Comparison of ENCODE assay signal across 8 mouse cellular contexts in the genomic region with DNA sequence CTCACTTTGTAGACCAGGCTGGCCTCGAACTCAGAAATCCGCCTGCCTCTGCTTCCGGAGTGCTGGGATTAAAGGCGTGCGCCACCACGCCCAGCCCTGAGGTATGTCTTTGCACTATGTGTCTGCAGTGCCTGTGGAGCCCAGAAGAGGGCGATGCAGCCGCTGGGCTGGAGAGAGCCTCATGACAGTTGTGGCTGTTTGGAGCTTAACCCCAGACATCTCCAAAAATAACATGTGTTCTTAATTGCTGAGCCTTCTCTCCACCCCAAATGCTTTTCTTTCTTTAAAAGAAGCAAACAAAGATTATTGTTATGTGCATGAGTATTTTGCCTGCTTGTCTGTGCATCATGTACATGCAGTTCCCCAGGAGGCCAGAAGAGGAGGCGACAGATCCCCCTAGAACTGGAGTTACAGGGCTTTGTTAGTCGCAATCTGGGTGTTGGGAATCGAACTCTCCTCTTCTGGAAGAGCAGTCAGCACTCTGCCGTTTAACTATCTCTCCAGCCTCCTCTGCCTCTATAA. TPM values are rescaled to one million over a fixed set of nuclear protein-coding genes. Genes with fewer than 3 reads are reported as not detected.
A peak's percentile ranks its signal among the peaks of the same experiment; 100 is the strongest.
DNase-seq lines count a peak whose midpoint lies in the region; ATAC-seq and TF ChIP-seq lines count a peak whose summit lies in the region.

No protein-coding gene starts in this region.

- H3K4me2 ChIP-seq in heart, embryonic 16.5 days (ENCODE audit: low read depth, low read length), result peak overlapping the region; percentile 60
- peak overlapping the region; percentile 72 for H3K4me2 ChIP-seq in stomach, embryonic 15.5 days

- H3K36me3 ChIP-seq in MEL (ENCODE audit: control insufficient read depth in 1 of 2, insufficient read depth in 2 of 2, low read length in 2 of 2), result peaks cover 0 to 7% of the 10 kb centered on the region in 2 experiments; a peak in 2 of 4 replicates
- peaks cover 6% of the 10 kb centered on the region; the same call in 1 of the 2 replicates for H3K36me3 ChIP-seq in heart, embryonic 16.5 days (ENCODE audit: control insufficient read depth, insufficient read depth)
- H3K36me3 ChIP-seq in midbrain, embryonic 10.5 days, result peaks cover 35% of the 10 kb centered on the region
- H3K36me3 ChIP-seq in stomach, embryonic 15.5 days, result 0 out of 2 replicates have a peak, but pooled peaks cover 4% of the 10 kb centered on the region

- no peak for TF ChIP-seq POLR2A in MEL (IDR thresholded peaks at IDR 0.05; ENCODE audit: control insufficient read depth in 1 of 2, insufficient read depth in 1 of 2, low read depth in 1 of 2, low read length in 2 of 2, poor library complexity in 1 of 2)

- H3K27me3 ChIP-seq in MEL (ENCODE audit: control insufficient read depth in 1 of 2, insufficient read depth in 2 of 2, low read length in 2 of 2), result no peaks in the 10 kb centered on the region
- no peaks in the 10 kb centered on the region for H3K27me3 ChIP-seq in heart, embryonic 16.5 days (ENCODE audit: control insufficient read depth, insufficient read depth, low read length)
- H3K27me3 ChIP-seq in midbrain, embryonic 10.5 days (ENCODE audit: low read depth, poor library complexity, severe bottlenecking), result no peaks in the 10 kb centered on the region
- no peaks in the 10 kb centered on the region for H3K27me3 ChIP-seq in stomach, embryonic 15.5 days (replicated peaks)

- H3K4me3 ChIP-seq in MEL (ENCODE audit: control insufficient read depth in 1 of 2, insufficient read depth in 1 of 2, low read depth in 2 of 2, low read length in 2 of 2), result peak overlapping the region; percentile 69 to 85
- H3K4me3 ChIP-seq in heart, embryonic 16.5 days (ENCODE audit: low read length), result peak overlapping the region; percentile 78
- peak overlapping the region; percentile 75 for H3K4me3 ChIP-seq in midbrain, embryonic 10.5 days
- peak overlapping the region; percentile 59 for H3K4me3 ChIP-seq in stomach, embryonic 15.5 days (replicated peaks)

- no peaks in the 10 kb centered on the region for H3K9me3 ChIP-seq in MEL (replicated peaks; ENCODE audit: insufficient read depth, low read length)
- H3K9me3 ChIP-seq in heart, embryonic 16.5 days (replicated peaks; ENCODE audit: control insufficient read depth, low read length), result no peaks in the 10 kb centered on the region
- no peaks in the 10 kb centered on the region for H3K9me3 ChIP-seq in midbrain, embryonic 10.5 days (replicated peaks)
- H3K9me3 ChIP-seq in stomach, embryonic 15.5 days, result no peaks in the 10 kb centered on the region

- TF ChIP-seq EP300 in MEL (IDR thresholded peaks at IDR 0.05; ENCODE audit: low read depth in 1 of 2, low read length in 2 of 2), result 0 out of 4 replicates have a peak, but pooled peaks of 1 of the 2 experiments have one; percentile 20

- TF ChIP-seq RAD21 in MEL (IDR thresholded peaks at IDR 0.05; ENCODE audit: low read depth, low read length), result no peak; the same call in none of the 2 replicates

- 77% methylated on average over 12 of the region's 12 CpGs for WGBS in heart, embryonic 16.5 days
- WGBS in midbrain, embryonic 10.5 days, result 83% methylated on average over 12 of the region's 12 CpGs
- 69% methylated on average over 12 of the region's 12 CpGs for WGBS in stomach, embryonic 15.5 days

- peak; percentile 48 for DNase-seq in adrenal gland, adult 2 months
- no peak for DNase-seq in adrenal gland, adult 8-10 months
- DNase-seq in MEL (ENCODE audit: low read depth, low spot score), result peak; percentile 89
- peak; percentile 43 for DNase-seq in embryo, embryonic 10.5 days (ENCODE audit: low spot score)
- peak; percentile 40 to 76 for DNase-seq in kidney, postnatal 36 days
- peak; percentile 46 for DNase-seq in midbrain, embryonic 10.5 days (ENCODE audit: low spot score)

- peaks cover 4 to 12% of the 10 kb centered on the region in 2 experiments; a peak in 3 of 4 replicates for H3K4me1 ChIP-seq in MEL (ENCODE audit: control insufficient read depth in 1 of 2, insufficient read depth in 2 of 2, low read length in 2 of 2)
- H3K4me1 ChIP-seq in heart, embryonic 16.5 days (ENCODE audit: control insufficient read depth, insufficient read depth, low read length), result peaks cover 4% of the 10 kb centered on the region
- H3K4me1 ChIP-seq in midbrain, embryonic 10.5 days, result peaks cover 29% of the 10 kb centered on the region
- H3K4me1 ChIP-seq in stomach, embryonic 15.5 days, result peaks cover 18% of the 10 kb centered on the region

- ATAC-seq in heart, embryonic 16.5 days (replicated peaks; ENCODE audit: extremely low read depth, insufficient read depth, low FRiP score), result no peak; the same call in 1 of the 2 replicates
- no peak for ATAC-seq in stomach, embryonic 15.5 days (ENCODE audit: insufficient read depth, low FRiP score, low read depth)

- H3K9ac ChIP-seq in MEL (ENCODE audit: control insufficient read depth, low read depth, low read length, poor library complexity, severe bottlenecking), result peak overlapping the region; percentile 63
- H3K9ac ChIP-seq in heart, embryonic 16.5 days (ENCODE audit: low read length), result peak overlapping the region; percentile 88
- H3K9ac ChIP-seq in stomach, embryonic 15.5 days, result no peak overlapping the region

- peaks cover 7% of the 10 kb centered on the region; the same call in 1 of the 2 replicates for H3K79me2 ChIP-seq in MEL (ENCODE audit: control insufficient read depth, insufficient read depth, low read length, poor library complexity)

- peak; percentile 66 to 77 (median 68) for TF ChIP-seq CTCF in MEL (IDR thresholded peaks at IDR 0.05 in 2 of 3, conservative IDR thresholded peaks at IDR 0.05 in 1 of 3; ENCODE audit: control insufficient read depth in 1 of 3, insufficient read depth in 1 of 3, low read depth in 2 of 3, low read length in 3 of 3, poor library complexity in 1 of 3, severe bottlenecking in 1 of 3)

- peak overlapping the region; percentile 85 for H3K27ac ChIP-seq in MEL (ENCODE audit: control insufficient read depth, low read depth, low read length)
- H3K27ac ChIP-seq in heart, embryonic 16.5 days (ENCODE audit: low read length), result no peak overlapping the region
- H3K27ac ChIP-seq in midbrain, embryonic 10.5 days (replicated peaks), result peak overlapping the region; percentile 98
- peak overlapping the region; percentile 96 for H3K27ac ChIP-seq in stomach, embryonic 15.5 days

RNA-seq across cellular contexts. Expression of gene Aldh16a1, which starts 0.7 kb away (rescaled TPM):
- 10 to 100 TPM; 81.3 to 92.6 TPM for total RNA-seq in adrenal gland, adult 2 months (2021)
- 84.4 and 86.6 TPM in 2 replicates for polyA plus RNA-seq in adrenal gland, adult 2 months (2012; rRNA removed)
- total RNA-seq in adrenal gland, adult 8-10 months (2022), result 10 to 100 TPM; 76.3 to 79.7 (median 77.2) TPM
- total RNA-seq in MEL (2012; rRNA removed), result 33.9 and 34.0 TPM in 2 replicates
- polyA plus RNA-seq in MEL (2012; ENCODE audit: insufficient read depth in 1 of 2, insufficient read length in 2 of 2, low read depth in 1 of 2, low replicate concordance in 2 of 2, missing spikeins in 1 of 2), result 10 to 100 TPM in 1 of 2 experiments, not detected in 1; 61.6 TPM
- 33.9 and 38.2 TPM in 2 replicates for polyA plus RNA-seq in heart, embryonic 16.5 days (2015; fragmentation: Nextera tagmentation; extraction: Ambion mirVana)
- polyA plus RNA-seq in midbrain, embryonic 10.5 days (2016; fragmentation: Nextera tagmentation; extraction: Ambion mirVana), result 45.7 and 51.2 TPM in 2 replicates
- 49.3 and 58.7 TPM in 2 replicates for polyA plus RNA-seq in stomach, embryonic 15.5 days (2015; fragmentation: Nextera tagmentation; extraction: Ambion mirVana)

RNA-seq across cellular contexts. Expression of gene Pih1d1, which starts 1.0 kb away (rescaled TPM):
- total RNA-seq in adrenal gland, adult 2 months (2021), result 10 to 100 TPM; 52.2 to 69.2 TPM
- 46.1 and 50.8 TPM in 2 replicates for polyA plus RNA-seq in adrenal gland, adult 2 months (2012; rRNA removed)
- total RNA-seq in adrenal gland, adult 8-10 months (2022), result 10 to 100 TPM; 58.4 to 73.0 (median 68.9) TPM
- 119 and 141 TPM in 2 replicates for total RNA-seq in MEL (2012; rRNA removed)
- polyA plus RNA-seq in MEL (2012; ENCODE audit: insufficient read depth in 1 of 2, insufficient read length in 2 of 2, low read depth in 1 of 2, low replicate concordance in 2 of 2, missing spikeins in 1 of 2), result 100 to 1,000 TPM in 1 of 2 experiments, not detected in 1; 148 TPM
- 76.8 and 82.5 TPM in 2 replicates for polyA plus RNA-seq in heart, embryonic 16.5 days (2015; fragmentation: Nextera tagmentation; extraction: Ambion mirVana)
- 108 and 111 TPM in 2 replicates for polyA plus RNA-seq in midbrain, embryonic 10.5 days (2016; fragmentation: Nextera tagmentation; extraction: Ambion mirVana)
- polyA plus RNA-seq in stomach, embryonic 15.5 days (2015; fragmentation: Nextera tagmentation; extraction: Ambion mirVana), result 80.3 and 90.0 TPM in 2 replicates

RNA-seq across cellular contexts. Expression of gene Slc17a7, which starts 8.7 kb away (rescaled TPM):
- under 1 TPM; 0.14 to 0.35 TPM for total RNA-seq in adrenal gland, adult 2 months (2021)
- 0.10 and 0.11 TPM in 2 replicates for polyA plus RNA-seq in adrenal gland, adult 2 months (2012; rRNA removed)
- total RNA-seq in adrenal gland, adult 8-10 months (2022), result 1 to 10 TPM in 1 of 4 experiments, under 1 TPM in 3; 0.46 to 1.1 (median 0.65) TPM
- 0.23 TPM in 2 replicates for total RNA-seq in MEL (2012; rRNA removed)
- 1 to 10 TPM in 1 of 2 experiments, not detected in 1; 1.0 TPM for polyA plus RNA-seq in MEL (2012; ENCODE audit: insufficient read depth in 1 of 2, insufficient read length in 2 of 2, low read depth in 1 of 2, low replicate concordance in 2 of 2, missing spikeins in 1 of 2)
- polyA plus RNA-seq in heart, embryonic 16.5 days (2015; fragmentation: Nextera tagmentation; extraction: Ambion mirVana), result 3.6 and 4.7 TPM in 2 replicates
- polyA plus RNA-seq in midbrain, embryonic 10.5 days (2016; fragmentation: Nextera tagmentation; extraction: Ambion mirVana), result 0.25 and 0.52 TPM in 2 replicates
- polyA plus RNA-seq in stomach, embryonic 15.5 days (2015; fragmentation: Nextera tagmentation; extraction: Ambion mirVana), result 0.13 TPM in 1 of 2 replicates, not detected in the other

RNA-seq across cellular contexts. Expression of gene Flt3l, which starts 18.8 kb away (rescaled TPM):
- total RNA-seq in adrenal gland, adult 2 months (2021), result 10 to 100 TPM; 20.5 to 25.3 TPM
- 122 TPM in 2 replicates for polyA plus RNA-seq in adrenal gland, adult 2 months (2012; rRNA removed)
- total RNA-seq in adrenal gland, adult 8-10 months (2022), result 10 to 100 TPM; 20.4 to 56.7 (median 39.5) TPM
- 9.5 and 13.0 TPM in 2 replicates for total RNA-seq in MEL (2012; rRNA removed)
- 10 to 100 TPM in 1 of 2 experiments, not detected in 1; 35.4 TPM for polyA plus RNA-seq in MEL (2012; ENCODE audit: insufficient read depth in 1 of 2, insufficient read length in 2 of 2, low read depth in 1 of 2, low replicate concordance in 2 of 2, missing spikeins in 1 of 2)
- polyA plus RNA-seq in heart, embryonic 16.5 days (2015; fragmentation: Nextera tagmentation; extraction: Ambion mirVana), result 2.3 and 2.8 TPM in 2 replicates
- polyA plus RNA-seq in midbrain, embryonic 10.5 days (2016; fragmentation: Nextera tagmentation; extraction: Ambion mirVana), result 1.1 and 1.4 TPM in 2 replicates
- polyA plus RNA-seq in stomach, embryonic 15.5 days (2015; fragmentation: Nextera tagmentation; extraction: Ambion mirVana), result 2.2 and 2.5 TPM in 2 replicates

RNA-seq across cellular contexts. Expression of gene Gm45713, which starts 19.0 kb away (rescaled TPM):
- total RNA-seq in adrenal gland, adult 2 months (2021), result not detected
- polyA plus RNA-seq in adrenal gland, adult 2 months (2012; rRNA removed), result 6.3 and 7.4 TPM in 2 replicates
- total RNA-seq in adrenal gland, adult 8-10 months (2022), result not detected
- 0.69 and 3.9 TPM in 2 replicates for total RNA-seq in MEL (2012; rRNA removed)
- not detected for polyA plus RNA-seq in MEL (2012; ENCODE audit: insufficient read depth in 1 of 2, insufficient read length in 2 of 2, low read depth in 1 of 2, low replicate concordance in 2 of 2, missing spikeins in 1 of 2)
- 0.34 TPM in 1 of 2 replicates, not detected in the other for polyA plus RNA-seq in heart, embryonic 16.5 days (2015; fragmentation: Nextera tagmentation; extraction: Ambion mirVana)
- polyA plus RNA-seq in midbrain, embryonic 10.5 days (2016; fragmentation: Nextera tagmentation; extraction: Ambion mirVana), result 0.11 and 0.19 TPM in 2 replicates
- polyA plus RNA-seq in stomach, embryonic 15.5 days (2015; fragmentation: Nextera tagmentation; extraction: Ambion mirVana), result 0.42 TPM in 1 of 2 replicates, not detected in the other
